Mouse (Mus musculus) kidney, embryonic 16.5 days (tissue): ENCODE measurements around the gene Ifitm3. TPM values are rescaled to one million over a fixed set of nuclear protein-coding genes. Genes with fewer than 3 reads are reported as not detected.

Source experiments
- ATAC-seq: fragments of 200-750 bp; cut with Nextera tagmentation; 2 replicates; pipeline ENCODE4 v1.8.0; 2017; ENCODE audit warnings: moderate TSS enrichment; ENCODE audit not compliant: low FRiP score, low TSS enrichment
- H3K27ac ChIP-seq: fragments of 300-500 bp; sonication (generic); 2 replicates; pipeline ENCODE4 v1.5.1; 2014; ENCODE audit warnings: low read length
- H3K27me3 ChIP-seq: fragments of 300-500 bp; sonication (generic); 2 replicates; pipeline ENCODE4 v1.6.1; 2014; ENCODE audit warnings: low read length, control low read depth, mixed read lengths; ENCODE audit not compliant: insufficient read depth
- H3K36me3 ChIP-seq: fragments of 300-500 bp; sonication (generic); 2 replicates; pipeline ENCODE4 v1.6.1; 2014; ENCODE audit warnings: low read length, control low read depth, mixed read lengths; ENCODE audit not compliant: insufficient read depth
- H3K4me1 ChIP-seq: fragments of 300-500 bp; sonication (generic); 2 replicates; pipeline ENCODE4 v1.6.1; 2014; ENCODE audit warnings: low read length, control low read depth, mixed read lengths; ENCODE audit not compliant: insufficient read depth
- H3K4me2 ChIP-seq: fragments of 300-500 bp; sonication (generic); replicated peaks from 2 replicates; pipeline ENCODE4 v1.6.1; 2014; ENCODE audit warnings: low read depth, low read length
- H3K4me3 ChIP-seq: fragments of 300-500 bp; sonication (generic); 2 replicates; pipeline ENCODE4 v1.5.1; 2014; ENCODE audit warnings: mild to moderate bottlenecking, low read length
- H3K9ac ChIP-seq: fragments of 300-500 bp; sonication (generic); replicated peaks from 2 replicates; pipeline ENCODE4 v1.6.1; 2014; ENCODE audit warnings: low read length
- H3K9me3 ChIP-seq: fragments of 300-500 bp; sonication (generic); 2 replicates; pipeline ENCODE4 v1.6.1; 2016; ENCODE audit warnings: low read length, control low read depth
- WGBS: fragments of 180-500 bp; shearing (Covaris S2); extraction: QIAGEN DNeasy Blood & Tissue Kit; methylation state at CpG from one replicate; pipeline ENCODE4 v1.1.7; 2014; 5-methylcytosine and 5-hydroxymethylcytosine counted together
- polyA plus RNA-seq: library from polyadenylated mRNA; unstranded; fragments of >200 nt; fragmentation: Nextera tagmentation; extraction: Ambion mirVana; gene quantifications from 2 replicates; pipeline ENCODE4 v1.2.1, GENCODE M21; 2015

Gene Ifitm3
- polyA plus RNA-seq, 1 experiment from 2014 or later, result 234 TPM

GRCm38 (mm10) chr7:140966921-140967320 is 43.6 kb downstream of the Ifitm3 start, which contains the start of gene Ifitm1:
Ifitm1 (plus strand) TSS chr7:140967221.
- Histone ChIP-seq H3K27ac (peak within 1 kb of the TSS; percentile 70), H3K4me1 (peaks cover 35% of the 10 kb centered on the region), H3K9ac (peak within 1 kb of the TSS; percentile 24), H3K36me3 (no peaks in the 10 kb centered on the region), H3K27me3 (no peaks in the 10 kb centered on the region), H3K4me3 (peak within 1 kb of the TSS; percentile 21), H3K4me2 (peak within 1 kb of the TSS; percentile 44), H3K9me3 (no peaks in the 10 kb centered on the region)
- 89% methylated on average over 4 of the region's 4 CpGs for WGBS
- ATAC-seq, result no peak

DNA sequence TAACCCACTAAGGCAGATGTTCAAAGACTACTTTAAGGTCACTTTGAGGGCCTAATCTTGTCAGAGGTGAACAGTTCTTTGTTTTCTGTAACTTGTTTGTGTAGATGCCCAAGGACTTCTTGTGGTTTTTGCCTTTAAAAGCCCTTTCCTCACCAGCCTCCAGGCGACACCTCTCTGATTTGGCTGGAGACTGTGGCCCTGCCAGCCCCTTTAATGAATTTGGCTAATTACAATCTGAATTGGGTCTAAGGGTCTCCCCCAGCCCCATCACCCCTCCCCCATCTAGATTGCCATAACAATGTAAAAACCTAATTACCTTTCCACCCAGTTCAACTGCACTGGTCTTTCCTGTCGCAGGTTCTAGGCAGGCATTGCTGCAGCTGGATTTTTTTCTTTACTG is 47.8 kb downstream of the Ifitm3 start:
- no peaks in the 10 kb centered on the region for H3K27me3 ChIP-seq
- no peak for ATAC-seq
- no peak overlapping the region for H3K4me2 ChIP-seq
- no peaks in the 10 kb centered on the region for H3K9me3 ChIP-seq
- 84% methylated on average over 2 of the region's 2 CpGs for WGBS
- H3K4me3 ChIP-seq, result no peak overlapping the region
- H3K36me3 ChIP-seq, result no peaks in the 10 kb centered on the region
- H3K9ac ChIP-seq, result no peak overlapping the region
- peaks cover 7% of the 10 kb centered on the region; the same call in 1 of the 2 replicates for H3K4me1 ChIP-seq
- H3K27ac ChIP-seq, result no peak overlapping the region

DNA sequence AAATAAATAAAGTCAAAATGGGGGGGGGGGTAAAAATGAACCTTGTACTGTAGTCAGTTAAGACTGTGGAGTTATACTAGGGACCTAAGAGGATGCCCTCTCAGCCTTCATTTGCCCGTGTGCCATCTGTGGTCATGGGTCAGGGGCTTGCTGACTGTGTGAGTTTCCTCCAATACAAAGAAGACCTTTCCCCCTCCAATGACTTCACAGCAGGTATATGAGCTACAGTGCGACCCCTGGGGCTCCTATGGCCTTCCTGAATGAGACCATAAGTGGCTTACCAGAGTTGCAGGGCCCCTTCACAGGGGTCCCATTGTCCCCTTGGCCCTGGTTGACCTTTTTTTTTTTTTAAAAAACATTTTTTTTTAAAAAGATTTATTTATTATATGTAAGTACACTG is 49.2 kb downstream of the Ifitm3 start:
- no peak for ATAC-seq
- Histone ChIP-seq H3K4me2 (no peak overlapping the region), H3K9ac (no peak overlapping the region), H3K4me1 (peaks cover 8% of the 10 kb centered on the region), H3K4me3 (no peak overlapping the region), H3K27me3 (no peaks in the 10 kb centered on the region), H3K27ac (no peak overlapping the region), H3K9me3 (no peaks in the 10 kb centered on the region), H3K36me3 (no peaks in the 10 kb centered on the region)
- WGBS, result 76% methylated on average over 2 of the region's 2 CpGs

- Histone ChIP-seq H3K9me3 (no peaks in the 10 kb centered on the region), H3K27me3 (no peaks in the 10 kb centered on the region), H3K4me1 (peaks cover 14% of the 10 kb centered on the region), H3K9ac (no peak overlapping the region), H3K4me3 (no peak overlapping the region), H3K4me2 (no peak overlapping the region), H3K36me3 (no peaks in the 10 kb centered on the region), H3K27ac (no peak overlapping the region)
- WGBS, result 84% methylated on average over 5 of the region's 5 CpGs
- no peak for ATAC-seq
Measured at GRCm38 (mm10) chr7:140960026-140960425, 50.5 kb downstream of the Ifitm3 start.

Other genes with a start within 250 kb of the Ifitm3 start
- gene Cyp2e1, start 247.0 kb downstream of the Ifitm3 start, polyA plus RNA-seq, result 1.4 and 1.8 TPM in 2 replicates
- 0.25 and 0.37 TPM in 2 replicates for gene Syce1, start 222.9 kb downstream of the Ifitm3 start, polyA plus RNA-seq
- 1.4 and 1.6 TPM in 2 replicates for gene Zfp941, start 188.6 kb downstream of the Ifitm3 start, polyA plus RNA-seq
- gene Urah, start 175.8 kb downstream of the Ifitm3 start, polyA plus RNA-seq, result 0.49 and 0.92 TPM in 2 replicates
- not detected in 2 replicates for gene Scgb1c1, start 165.2 kb downstream of the Ifitm3 start, polyA plus RNA-seq
- gene Odf3, start 163.0 kb downstream of the Ifitm3 start, polyA plus RNA-seq, result 0.12 TPM in 1 of 2 replicates, not detected in the other
- gene Gm45785, start 154.4 kb downstream of the Ifitm3 start, polyA plus RNA-seq, result not detected in 2 replicates
- gene Ric8a, start 153.8 kb downstream of the Ifitm3 start, polyA plus RNA-seq, result 69.7 and 73.6 TPM in 2 replicates
- gene Bet1l, start 153.2 kb downstream of the Ifitm3 start, polyA plus RNA-seq, result 41.7 and 42.1 TPM in 2 replicates
- 242 and 246 TPM in 2 replicates for gene Psmd13, start 128.8 kb downstream of the Ifitm3 start, polyA plus RNA-seq
- 41.5 and 42.6 TPM in 2 replicates for gene Sirt3, start 128.5 kb downstream of the Ifitm3 start, polyA plus RNA-seq
- gene Cox8b, start 110.3 kb downstream of the Ifitm3 start, polyA plus RNA-seq, result 1.4 and 2.6 TPM in 2 replicates
- gene Nlrp6, start 89.9 kb downstream of the Ifitm3 start, polyA plus RNA-seq, result 1.9 and 2.2 TPM in 2 replicates
- gene Pgghg, start 69.4 kb downstream of the Ifitm3 start, polyA plus RNA-seq, result 25.3 and 26.6 TPM in 2 replicates
- gene Ifitm5, start 60.5 kb downstream of the Ifitm3 start, polyA plus RNA-seq, result 4.2 and 5.8 TPM in 2 replicates
- 0.76 TPM in 1 of 2 replicates, not detected in the other for gene Gm45717, start 54.8 kb downstream of the Ifitm3 start, polyA plus RNA-seq
- 991 and 995 TPM in 2 replicates for gene Ifitm2, start 54.8 kb downstream of the Ifitm3 start, polyA plus RNA-seq
- gene Ifitm1, start 43.5 kb downstream of the Ifitm3 start, polyA plus RNA-seq, result 64.6 and 72.4 TPM in 2 replicates
- gene Ifitm6, start 7.2 kb upstream of the Ifitm3 start, polyA plus RNA-seq, result 0.94 and 1.5 TPM in 2 replicates
- gene Gm17387, start 18.4 kb upstream of the Ifitm3 start, polyA plus RNA-seq, result not detected in 2 replicates
- gene B4galnt4, start 50.3 kb upstream of the Ifitm3 start, polyA plus RNA-seq, result 13.2 and 13.9 TPM in 2 replicates
- gene Pkp3, start 67.4 kb upstream of the Ifitm3 start, polyA plus RNA-seq, result 9.2 and 10.5 TPM in 2 replicates
- 37.7 and 45.2 TPM in 2 replicates for gene Sigirr, start 89.8 kb upstream of the Ifitm3 start, polyA plus RNA-seq
- 8.0 and 8.6 TPM in 2 replicates for gene Ano9, start 107.0 kb upstream of the Ifitm3 start, polyA plus RNA-seq
- 85.5 and 86.7 TPM in 2 replicates for gene Ptdss2, start 111.6 kb upstream of the Ifitm3 start, polyA plus RNA-seq
- gene Rnh1, start 162.1 kb upstream of the Ifitm3 start, polyA plus RNA-seq, result 141 and 155 TPM in 2 replicates
- gene Hras, start 183.2 kb upstream of the Ifitm3 start, polyA plus RNA-seq, result 40.3 and 78.3 TPM in 2 replicates
- gene Lrrc56, start 183.4 kb upstream of the Ifitm3 start, polyA plus RNA-seq, result 13.5 and 15.1 TPM in 2 replicates
- gene Lmntd2, start 203.3 kb upstream of the Ifitm3 start, polyA plus RNA-seq, result 3.9 and 4.4 TPM in 2 replicates
- 76.3 and 78.3 TPM in 2 replicates for gene Rassf7, start 205.1 kb upstream of the Ifitm3 start, polyA plus RNA-seq
- 81.2 and 93.0 TPM in 2 replicates for gene Phrf1, start 218.0 kb upstream of the Ifitm3 start, polyA plus RNA-seq